Mouse (Mus musculus): ENCODE measurements around the gene Cryl1. TPM values are rescaled to one million over a fixed set of nuclear protein-coding genes. Genes with fewer than 3 reads are reported as not detected.

The Cryl1 gene
- total and polyA plus RNA-seq, 3 experiments = 17.8 to 22.0 TPM; not detected in 1

GRCm38 (mm10) chr14:57386758-57387561 is 11.4 kb downstream of the Cryl1 start (continued):
- 0 out of 2 replicates have a peak, but pooled peaks have one; percentile 45 for TF ChIP-seq ZMIZ1 (IDR thresholded peaks at IDR 0.05; ENCODE audit: low read depth, low read length)
- TF ChIP-seq MAFK (IDR thresholded peaks at IDR 0.05; ENCODE audit: borderline replicate concordance, low read depth, low read length) = 0 out of 2 replicates have a peak, but pooled peaks have one; percentile 11
- TF ChIP-seq BHLHE40 (IDR thresholded peaks at IDR 0.05; ENCODE audit: borderline replicate concordance, low read depth, low read length) = 0 out of 2 replicates have a peak, but pooled peaks have one; percentile 7
- TF ChIP-seq MYB (IDR thresholded peaks at IDR 0.05; ENCODE audit: low read depth, low read length) = 0 out of 2 replicates have a peak, but pooled peaks have one; percentile 12
- peak; percentile 46 to 70; a peak in 3 of 4 replicates for TF ChIP-seq EP300 (IDR thresholded peaks at IDR 0.05; ENCODE audit: low read depth in 1 of 2, low read length in 2 of 2)
- TF ChIP-seq ZC3H11A (IDR thresholded peaks at IDR 0.05; ENCODE audit: low read depth, low read length) = no peak
- no peak for TF ChIP-seq KAT2A (conservative IDR thresholded peaks at IDR 0.05; ENCODE audit: low read depth, low read length)
- TF ChIP-seq GABPA (IDR thresholded peaks at IDR 0.05; ENCODE audit: low read depth, low read length) = no peak
- TF ChIP-seq GATA1 (IDR thresholded peaks at IDR 0.05; ENCODE audit: low read depth, low read length) = peak; percentile 66
- TF ChIP-seq CTCF (IDR thresholded peaks at IDR 0.05 in 2 of 3, conservative IDR thresholded peaks at IDR 0.05 in 1 of 3; ENCODE audit: control insufficient read depth in 1 of 3, insufficient read depth in 1 of 3, low read depth in 2 of 3, low read length in 3 of 3, poor library complexity in 1 of 3, severe bottlenecking in 1 of 3) = no peak
- TF ChIP-seq ELF1 (IDR thresholded peaks at IDR 0.05; ENCODE audit: low read depth, low read length) = peak; percentile 55

DNA sequence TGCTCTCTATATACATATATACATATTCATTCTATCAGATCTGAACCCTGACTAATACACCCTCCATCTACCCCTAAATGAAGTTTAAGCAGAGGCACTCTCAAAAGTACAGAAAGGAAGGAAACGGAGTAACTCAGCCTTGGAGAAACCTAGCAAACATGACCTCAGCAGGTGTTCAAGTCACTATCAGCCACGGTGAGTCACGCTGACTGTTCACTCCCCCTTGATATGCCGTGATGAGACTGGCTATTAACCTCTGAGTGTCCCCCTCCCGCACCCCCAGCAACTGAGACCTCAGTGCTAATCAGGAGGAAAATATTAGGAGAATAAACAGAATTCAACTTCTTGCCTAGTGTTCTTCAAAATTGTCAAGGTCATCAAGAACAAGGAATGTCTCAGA is 12.7 kb downstream of the Cryl1 start:
- no peak overlapping the region for H3K4me3 ChIP-seq (ENCODE audit: control insufficient read depth in 1 of 2, insufficient read depth in 1 of 2, low read depth in 2 of 2, low read length in 2 of 2)
- TF ChIP-seq GATA1 (IDR thresholded peaks at IDR 0.05; ENCODE audit: low read depth, low read length) (0 out of 2 replicates have a peak, but pooled peaks have one; percentile 16), CHD2 (IDR thresholded peaks at IDR 0.05; ENCODE audit: low read length) (no peak)
- no peaks in the 10 kb centered on the region for H3K79me2 ChIP-seq (ENCODE audit: control insufficient read depth, insufficient read depth, low read length, poor library complexity)
- no peak for DNase-seq (ENCODE audit: low read depth, low spot score)
- H3K9ac ChIP-seq (ENCODE audit: control insufficient read depth, low read depth, low read length, poor library complexity, severe bottlenecking) = no peak overlapping the region
- H3K27ac ChIP-seq (ENCODE audit: control insufficient read depth, low read depth, low read length) = peak overlapping the region; percentile 15; the same call in 1 of the 2 replicates
- H3K27me3 ChIP-seq (ENCODE audit: control insufficient read depth in 1 of 2, insufficient read depth in 2 of 2, low read length in 2 of 2) = no peaks in the 10 kb centered on the region
- H3K4me1 ChIP-seq (ENCODE audit: control insufficient read depth in 1 of 2, insufficient read depth in 2 of 2, low read length in 2 of 2) = peaks cover 10 to 26% of the 10 kb centered on the region in 2 experiments
- H3K36me3 ChIP-seq (ENCODE audit: control insufficient read depth in 1 of 2, insufficient read depth in 2 of 2, low read length in 2 of 2) = peaks cover 0 to 19% of the 10 kb centered on the region in 2 experiments; a peak in 3 of 4 replicates
- no peaks in the 10 kb centered on the region for H3K9me3 ChIP-seq (replicated peaks; ENCODE audit: insufficient read depth, low read length)

DNA sequence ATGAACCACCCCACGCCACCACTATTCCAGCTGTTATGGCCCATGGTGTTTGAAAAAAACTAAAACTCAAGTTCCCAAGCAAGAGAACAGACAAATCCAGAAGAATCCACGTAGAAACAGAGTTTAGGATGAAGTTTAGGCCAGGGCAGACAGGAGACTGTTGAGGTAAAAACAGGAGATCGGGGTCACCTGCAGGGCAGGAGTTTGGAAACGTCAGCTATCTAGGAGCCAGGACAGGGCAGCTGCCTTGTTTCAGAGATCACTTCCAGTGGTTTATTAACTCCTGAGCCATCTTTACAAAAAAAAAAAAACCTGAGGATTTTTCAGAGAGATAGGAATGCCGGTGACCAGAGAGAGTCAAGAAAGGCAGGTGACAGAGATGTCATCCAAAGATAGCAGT is 20.8 kb downstream of the Cryl1 start:
- Histone ChIP-seq H3K79me2 (ENCODE audit: control insufficient read depth, insufficient read depth, low read length, poor library complexity) (no peaks in the 10 kb centered on the region), H3K36me3 (ENCODE audit: control insufficient read depth in 1 of 2, insufficient read depth in 2 of 2, low read length in 2 of 2) (peaks cover 0 to 7% of the 10 kb centered on the region in 2 experiments; a peak in 3 of 4 replicates)
- no peak for DNase-seq (ENCODE audit: low read depth, low spot score)

More for the DNA sequence above, 20.8 kb downstream of the Cryl1 start:
- Histone ChIP-seq H3K4me3 (ENCODE audit: control insufficient read depth in 1 of 2, insufficient read depth in 1 of 2, low read depth in 2 of 2, low read length in 2 of 2) (no peak overlapping the region), H3K27ac (ENCODE audit: control insufficient read depth, low read depth, low read length) (no peak overlapping the region), H3K9me3 (replicated peaks; ENCODE audit: insufficient read depth, low read length) (no peaks in the 10 kb centered on the region), H3K4me1 (ENCODE audit: control insufficient read depth in 1 of 2, insufficient read depth in 2 of 2, low read length in 2 of 2) (peaks cover 0 to 9% of the 10 kb centered on the region in 2 experiments; a peak in 2 of 4 replicates), H3K9ac (ENCODE audit: control insufficient read depth, low read depth, low read length, poor library complexity, severe bottlenecking) (no peak overlapping the region), H3K27me3 (ENCODE audit: control insufficient read depth in 1 of 2, insufficient read depth in 2 of 2, low read length in 2 of 2) (no peaks in the 10 kb centered on the region)
- no peak for TF ChIP-seq MAZ (IDR thresholded peaks at IDR 0.05; ENCODE audit: low read depth, low read length)
- no peak for TF ChIP-seq CTCF (IDR thresholded peaks at IDR 0.05 in 2 of 3, conservative IDR thresholded peaks at IDR 0.05 in 1 of 3; ENCODE audit: control insufficient read depth in 1 of 3, insufficient read depth in 1 of 3, low read depth in 2 of 3, low read length in 3 of 3, poor library complexity in 1 of 3, severe bottlenecking in 1 of 3)
- TF ChIP-seq ZC3H11A (IDR thresholded peaks at IDR 0.05; ENCODE audit: low read depth, low read length) = no peak
- TF ChIP-seq CHD2 (IDR thresholded peaks at IDR 0.05; ENCODE audit: low read length) = no peak
- TF ChIP-seq ZKSCAN1 (IDR thresholded peaks at IDR 0.05; ENCODE audit: low read depth, low read length) = no peak
- no peak for TF ChIP-seq UBTF (IDR thresholded peaks at IDR 0.05; ENCODE audit: borderline replicate concordance, insufficient read depth, low read depth, low read length)
- no peak for TF ChIP-seq POLR2AphosphoS2 (IDR thresholded peaks at IDR 0.05; ENCODE audit: low read length)
- TF ChIP-seq GATA1 (IDR thresholded peaks at IDR 0.05; ENCODE audit: low read depth, low read length) = no peak
- TF ChIP-seq MAX (IDR thresholded peaks at IDR 0.05; ENCODE audit: low read length) = no peak
- no peak for TF ChIP-seq MEF2A (IDR thresholded peaks at IDR 0.05; ENCODE audit: extremely low read depth, insufficient replicate concordance, low read depth, low read length, poor library complexity, severe bottlenecking)
- no peak for TF ChIP-seq MAFK (IDR thresholded peaks at IDR 0.05; ENCODE audit: borderline replicate concordance, low read depth, low read length)
- no peak for TF ChIP-seq TCF12 (IDR thresholded peaks at IDR 0.05; ENCODE audit: low read depth, low read length)
- no peak for TF ChIP-seq JUND (IDR thresholded peaks at IDR 0.05; ENCODE audit: low read depth, low read length)
- no peak for TF ChIP-seq ZNF384 (IDR thresholded peaks at IDR 0.05; ENCODE audit: low read depth, low read length)
- TF ChIP-seq TBP (IDR thresholded peaks at IDR 0.05; ENCODE audit: low read depth, low read length) = no peak
- no peak for TF ChIP-seq EP300 (IDR thresholded peaks at IDR 0.05; ENCODE audit: low read depth in 1 of 2, low read length in 2 of 2)
- TF ChIP-seq RAD21 (IDR thresholded peaks at IDR 0.05; ENCODE audit: low read depth, low read length) = no peak
- TF ChIP-seq NRF1 (IDR thresholded peaks at IDR 0.05; ENCODE audit: insufficient read depth, low read depth, low read length, poor library complexity, severe bottlenecking) = no peak

Data from MEL (cell line).